Mouse (Mus musculus) right cerebral cortex, postnatal 36 days (tissue): ENCODE data around the gene Scgb1c1.

ENCODE experiments used
- DNase-seq, 2 experiments: peaks; one replicate each; pipeline ENCODE4 v3.0.0; 2022; ENCODE audit warnings: low spot score in 2 of 2, mixed read lengths in 1 of 2

The Scgb1c1 gene

DNA sequence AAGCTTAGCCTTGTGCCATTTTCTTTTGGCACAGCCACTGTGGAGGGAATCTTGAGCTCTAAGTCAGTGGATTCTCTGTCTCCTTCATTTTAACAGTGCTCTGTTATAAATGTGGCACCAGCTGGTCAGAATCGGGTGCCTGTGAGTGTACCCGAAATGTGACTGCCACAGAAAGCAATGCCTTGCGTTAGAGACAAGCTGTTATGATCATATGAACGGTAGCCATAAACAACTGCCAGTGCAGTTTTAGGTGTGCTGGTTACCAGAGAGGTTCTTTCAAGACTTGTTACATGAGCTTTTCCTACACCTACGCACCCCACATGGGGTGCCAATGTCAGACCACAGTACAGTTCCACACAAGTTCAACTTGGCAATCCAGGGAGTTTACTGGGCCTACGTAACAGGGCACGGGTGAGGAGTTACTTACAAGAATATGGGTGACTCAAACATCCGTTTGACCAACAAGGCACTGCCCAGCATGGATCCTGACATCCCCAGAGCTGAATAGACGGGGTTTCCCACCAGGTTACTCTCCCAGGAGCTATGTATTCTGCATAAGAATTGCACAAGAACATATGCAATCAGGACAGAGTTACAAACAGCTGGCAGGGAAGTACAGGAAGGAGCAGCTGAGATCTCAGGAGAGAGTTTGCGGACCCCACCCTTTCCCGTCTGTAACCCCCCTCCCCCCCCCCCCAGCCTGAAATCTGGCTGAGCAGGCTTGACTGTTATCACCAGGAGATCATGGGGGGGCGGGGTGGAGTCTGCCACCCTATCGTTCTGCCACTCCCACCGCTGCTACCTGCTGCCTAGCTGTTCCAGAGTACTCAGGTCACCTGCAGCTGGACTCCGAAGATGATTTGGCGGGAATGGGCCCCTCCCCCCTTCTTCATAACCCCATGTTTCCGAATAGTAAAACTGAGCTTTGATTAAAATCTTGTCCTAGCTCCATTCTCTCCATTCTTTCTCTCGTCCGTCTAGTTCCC lies 4.3 kb upstream of the Scgb1c1 start:
- DNase-seq = no peak

DNA sequence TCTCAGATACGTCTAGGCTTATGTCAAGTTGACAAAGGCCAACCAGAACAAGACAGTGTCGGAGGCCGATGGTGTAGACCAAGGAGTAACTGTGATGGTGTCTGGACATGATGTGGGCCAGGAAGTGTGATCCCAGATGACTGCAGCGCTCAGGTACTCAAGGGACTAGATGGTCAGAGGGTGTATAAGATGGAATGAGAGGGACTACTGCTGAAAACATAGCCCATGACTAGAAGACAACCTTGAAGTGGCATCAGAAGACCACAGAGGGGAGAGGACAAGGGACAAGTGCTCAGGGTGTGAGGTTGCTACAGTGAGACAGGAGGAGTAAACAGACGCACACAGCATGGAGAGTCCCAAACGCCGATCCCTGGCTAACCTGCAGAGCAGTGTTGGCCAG lies 1.5 kb upstream of the Scgb1c1 start:
- DNase-seq = no peak

DNA sequence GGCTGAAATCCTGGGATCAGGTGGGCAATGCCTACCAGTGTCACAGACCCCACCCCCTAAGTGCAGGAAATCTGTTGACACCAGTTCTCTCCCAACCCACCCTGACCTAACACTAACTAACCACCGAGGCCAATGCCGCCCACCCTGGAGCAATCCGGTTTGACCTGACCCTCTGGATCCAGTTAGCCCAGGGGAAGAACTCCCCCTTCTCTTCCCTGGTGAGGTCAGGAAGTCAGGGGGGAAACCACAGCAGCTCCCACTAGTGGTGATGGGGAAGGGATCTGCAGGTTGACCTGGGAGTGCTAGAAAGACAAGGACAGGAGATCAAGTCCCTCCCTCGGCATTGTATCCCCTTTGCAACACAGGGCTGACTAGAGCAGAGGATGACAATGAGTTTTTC lies 336 bp downstream of the Scgb1c1 start:
- DNase-seq = no peak

DNA sequence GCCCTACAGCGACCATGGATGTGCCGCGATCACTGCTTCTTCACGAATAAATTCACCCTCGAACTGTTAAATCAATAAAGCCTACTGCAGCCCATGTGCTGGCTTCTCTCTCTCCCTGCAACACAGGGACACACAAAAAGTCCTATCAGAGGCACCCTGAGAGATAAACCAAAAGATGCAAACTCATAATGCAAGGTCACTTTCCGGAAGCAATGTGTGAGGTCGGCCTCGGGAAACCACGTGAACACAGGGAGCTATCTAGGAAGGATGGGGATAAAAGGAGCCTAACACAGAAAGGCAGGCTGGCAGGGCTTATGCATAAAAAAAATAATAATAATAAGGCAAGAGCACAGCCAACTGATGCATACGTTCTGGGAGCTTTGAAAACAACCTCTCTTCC lies 1.3 kb downstream of the Scgb1c1 start:
- no peak for DNase-seq

DNA sequence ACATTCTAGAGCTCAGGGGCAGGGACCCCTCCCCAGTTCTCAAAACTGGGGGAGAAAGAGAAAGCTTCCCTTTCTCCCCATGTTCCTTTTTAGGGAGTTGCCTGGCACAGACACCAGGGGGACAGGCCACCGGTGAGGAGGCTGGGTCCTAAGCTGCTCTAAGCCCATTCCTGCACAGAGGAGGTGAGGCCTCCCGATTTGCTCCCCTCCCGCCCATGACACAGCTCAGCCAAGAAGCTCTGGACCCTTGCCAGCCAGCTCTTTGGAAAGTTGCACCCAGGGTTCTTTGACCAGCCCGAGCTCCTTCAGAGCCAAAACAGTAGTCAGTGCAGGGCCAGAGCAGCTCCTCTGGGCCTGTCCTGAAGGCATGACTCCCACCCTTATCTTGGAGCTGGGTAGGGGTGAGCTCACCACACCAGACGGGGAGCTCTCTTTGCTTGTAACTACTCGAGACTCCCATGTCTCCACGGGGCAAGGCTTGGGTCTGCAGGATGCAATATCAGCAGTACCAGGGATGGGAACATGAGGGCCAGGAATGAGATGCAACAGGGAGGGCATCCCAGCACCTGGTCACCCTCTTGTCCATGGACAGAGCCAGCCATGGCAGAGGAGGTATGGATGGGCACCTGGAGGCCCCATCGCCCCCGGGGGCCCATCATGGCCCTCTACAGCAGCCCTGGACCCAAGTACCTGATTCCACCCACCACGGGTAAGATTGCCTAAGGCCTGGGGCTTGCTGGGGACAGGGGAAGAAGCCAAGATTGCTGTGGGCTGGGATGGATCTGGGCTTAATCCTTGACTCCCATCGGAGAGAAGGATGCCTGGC lies 2.6 kb downstream of the Scgb1c1 start, which contains the start of gene Odf3:
Gene Odf3, plus strand, starts transcription at position 51 of the 826 bp plus-strand sequence.
- DNase-seq = no peak

DNA sequence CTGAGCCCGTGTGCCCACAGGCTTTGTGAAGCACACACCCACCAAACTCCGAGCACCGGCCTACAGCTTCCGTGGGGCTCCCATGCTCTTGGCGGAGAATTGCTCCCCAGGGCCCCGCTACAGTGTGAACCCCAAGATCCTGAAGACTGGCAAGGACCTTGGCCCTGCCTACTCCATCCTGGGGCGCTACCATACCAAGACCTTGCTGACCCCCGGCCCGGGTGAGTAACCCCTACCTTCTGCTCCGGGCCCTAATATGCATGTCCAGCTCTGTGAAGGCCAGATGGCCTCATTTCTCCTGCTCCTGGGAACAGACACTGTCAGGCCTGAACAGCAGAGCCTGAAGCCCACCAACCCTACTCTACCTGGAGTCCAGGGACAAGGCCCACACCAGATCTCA lies 3.2 kb downstream of the Scgb1c1 start:
- DNase-seq = no peak

DNA sequence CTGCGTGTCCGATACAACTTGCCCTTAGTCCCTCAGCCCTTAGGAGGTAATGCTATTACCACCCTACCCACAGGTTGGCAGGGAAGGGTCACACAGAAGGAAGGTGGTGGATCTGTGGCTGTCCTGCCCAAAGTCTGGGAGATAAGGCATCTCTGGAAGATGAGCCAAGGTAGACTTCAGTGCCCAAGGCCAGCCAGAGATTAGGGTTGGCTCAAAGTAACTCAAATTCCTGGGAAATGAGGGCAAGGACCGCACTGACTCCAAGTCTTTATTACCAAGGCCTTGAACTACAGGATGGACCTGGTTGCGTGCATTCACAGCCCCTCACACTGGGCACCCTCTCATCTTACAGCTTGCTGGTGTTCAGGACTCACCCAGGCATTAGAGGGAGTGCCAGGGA lies 6.6 kb downstream of the Scgb1c1 start:
- DNase-seq = no peak

DNA sequence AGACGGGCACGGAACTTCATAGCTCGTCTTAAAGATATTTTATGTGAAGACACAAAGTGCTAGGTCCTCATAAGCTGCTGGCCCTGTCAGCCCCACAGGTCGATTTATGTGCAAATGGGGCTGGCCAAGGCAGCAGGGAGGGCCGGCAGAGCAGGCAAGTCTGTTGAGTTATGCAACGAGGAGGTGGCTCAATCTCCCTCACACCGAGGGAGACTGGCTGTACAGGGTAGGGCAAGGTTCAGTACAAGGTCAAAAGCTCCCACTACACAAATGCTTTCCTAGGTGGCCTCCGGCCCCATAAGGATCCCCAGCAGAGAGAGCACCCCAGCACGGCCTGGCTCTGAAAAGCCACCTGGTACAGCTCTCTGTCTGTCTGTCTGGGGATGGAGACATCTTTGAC lies 8.0 kb downstream of the Scgb1c1 start:
- no peak for DNase-seq

DNA sequence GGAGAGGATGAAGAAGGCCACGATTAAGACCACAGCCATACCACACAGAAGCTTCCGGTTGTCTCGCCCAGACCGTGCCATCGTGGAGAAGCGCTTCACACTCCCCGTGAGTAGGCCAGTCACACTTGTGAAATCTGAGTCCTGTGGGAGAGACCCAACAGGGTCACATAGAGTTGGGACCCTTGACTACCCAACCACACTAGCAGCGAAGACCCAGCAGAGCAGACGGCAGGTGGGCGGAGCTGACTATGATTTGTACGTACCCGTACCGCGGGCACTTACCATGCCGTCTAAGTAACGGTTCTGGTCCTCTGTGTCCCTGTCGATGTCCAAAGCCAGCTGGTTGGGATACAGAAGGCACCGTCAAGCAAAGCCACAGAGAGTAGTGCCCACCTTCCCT lies 9.1 kb downstream of the Scgb1c1 start:
- DNase-seq = no peak

DNA sequence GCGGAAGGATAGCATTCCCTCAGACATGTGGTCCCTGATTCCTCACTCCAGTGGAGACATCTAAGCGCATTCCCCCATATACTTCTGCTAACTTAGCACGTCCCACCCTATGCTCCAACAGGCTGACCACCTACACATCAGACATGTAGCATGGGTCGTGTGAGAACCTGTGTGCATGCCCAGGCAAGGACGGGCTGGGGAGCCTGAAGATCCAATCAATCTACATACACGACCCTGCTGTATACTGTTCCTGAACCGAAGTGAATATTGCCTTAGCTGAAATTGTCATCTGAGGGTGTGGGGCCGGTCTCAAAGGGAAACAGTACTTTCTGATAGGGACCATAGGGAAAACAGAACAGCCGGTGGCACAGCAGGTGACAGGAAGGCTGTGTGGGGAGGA lies 9.8 kb downstream of the Scgb1c1 start:
- no peak for DNase-seq

DNA sequence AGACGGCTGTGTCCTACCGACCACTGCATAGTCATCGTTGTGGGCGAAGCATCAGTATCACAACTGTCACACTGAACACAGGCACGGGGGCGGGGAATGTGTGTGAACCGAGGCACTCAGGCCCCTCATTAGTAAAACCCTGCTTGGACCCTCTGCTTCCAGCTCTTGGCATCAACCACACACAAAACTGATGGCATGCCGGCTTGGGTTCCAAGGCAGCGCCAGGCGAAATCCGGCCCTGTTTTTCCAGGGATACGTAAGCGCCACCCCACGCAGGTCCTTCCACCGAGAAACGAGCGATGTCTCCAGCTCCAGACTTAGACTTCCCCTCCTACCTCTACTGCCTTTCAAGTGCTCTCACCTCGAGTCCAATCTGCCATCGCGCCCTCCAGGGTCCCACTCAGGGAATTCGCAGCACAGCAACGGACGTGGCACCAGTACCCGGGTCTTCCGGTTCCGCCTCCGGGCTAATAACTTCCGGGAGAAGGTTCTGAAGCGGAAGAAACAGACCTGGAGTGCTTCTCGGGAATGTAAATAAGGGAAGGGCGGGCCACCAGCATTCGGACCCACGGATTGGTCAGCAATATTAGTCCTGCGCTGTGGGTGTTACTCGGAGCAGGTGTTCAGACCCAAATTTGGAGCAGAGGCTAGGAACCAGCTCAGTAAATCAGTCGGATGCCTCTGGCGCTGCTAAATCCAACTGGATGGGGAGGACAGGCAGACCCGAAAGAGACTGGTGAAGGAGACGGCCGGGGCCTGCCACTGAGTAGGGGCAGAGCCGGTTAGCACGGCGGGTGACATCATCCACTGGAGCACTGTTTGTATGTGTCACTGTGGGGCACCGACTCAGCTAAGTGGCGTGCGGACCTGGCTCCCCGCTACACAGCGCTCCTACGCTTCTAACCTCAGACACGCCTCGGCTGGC lies 10.8 kb downstream of the Scgb1c1 start, which contains the start of gene Gm45785:
Gene Gm45785, minus strand, starts transcription at position 472 of the 925 bp plus-strand sequence.
- peak; percentile 78 to 90 for DNase-seq

DNA sequence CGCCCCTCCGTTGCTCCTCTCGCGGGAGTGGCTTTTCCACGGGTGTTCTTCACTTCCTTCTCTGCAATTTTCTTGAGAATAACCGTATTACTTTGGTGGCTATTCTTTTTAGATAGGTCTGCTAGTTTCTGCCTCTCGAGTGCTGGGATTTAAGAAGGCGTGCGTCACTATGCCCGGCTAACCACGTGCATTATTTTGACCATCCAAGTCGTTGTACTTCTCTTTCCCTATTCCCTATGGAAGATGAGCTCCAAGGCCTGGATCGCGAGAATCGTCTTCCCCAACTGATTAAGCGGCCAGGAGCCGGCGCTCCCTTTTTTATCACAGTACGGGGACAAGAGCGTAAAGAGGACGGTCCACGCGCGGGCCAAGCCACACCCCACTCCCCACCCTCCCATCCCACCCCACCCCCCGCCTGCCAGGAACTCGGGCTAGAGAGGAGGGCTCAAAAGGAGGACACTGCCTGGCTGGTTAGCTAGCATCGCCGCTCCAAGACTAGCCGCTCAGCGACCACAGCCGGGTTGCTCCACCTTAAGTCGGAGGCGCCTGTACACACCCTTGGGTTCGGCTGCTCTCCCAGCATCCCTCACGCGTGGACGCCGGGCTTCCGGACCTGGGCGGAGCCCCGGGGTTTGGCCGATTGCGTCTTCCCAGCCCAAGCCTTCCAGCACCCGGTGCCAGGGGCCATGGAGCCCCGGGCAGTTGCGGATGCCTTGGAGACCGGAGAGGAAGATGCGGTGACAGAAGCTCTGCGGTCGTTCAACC lies 11.6 kb downstream of the Scgb1c1 start, which contains the start of gene Ric8a:
Gene Ric8a, plus strand, starts transcription at position 173 of the 765 bp plus-strand sequence.
- peak; percentile 85 to 86 for DNase-seq

DNA sequence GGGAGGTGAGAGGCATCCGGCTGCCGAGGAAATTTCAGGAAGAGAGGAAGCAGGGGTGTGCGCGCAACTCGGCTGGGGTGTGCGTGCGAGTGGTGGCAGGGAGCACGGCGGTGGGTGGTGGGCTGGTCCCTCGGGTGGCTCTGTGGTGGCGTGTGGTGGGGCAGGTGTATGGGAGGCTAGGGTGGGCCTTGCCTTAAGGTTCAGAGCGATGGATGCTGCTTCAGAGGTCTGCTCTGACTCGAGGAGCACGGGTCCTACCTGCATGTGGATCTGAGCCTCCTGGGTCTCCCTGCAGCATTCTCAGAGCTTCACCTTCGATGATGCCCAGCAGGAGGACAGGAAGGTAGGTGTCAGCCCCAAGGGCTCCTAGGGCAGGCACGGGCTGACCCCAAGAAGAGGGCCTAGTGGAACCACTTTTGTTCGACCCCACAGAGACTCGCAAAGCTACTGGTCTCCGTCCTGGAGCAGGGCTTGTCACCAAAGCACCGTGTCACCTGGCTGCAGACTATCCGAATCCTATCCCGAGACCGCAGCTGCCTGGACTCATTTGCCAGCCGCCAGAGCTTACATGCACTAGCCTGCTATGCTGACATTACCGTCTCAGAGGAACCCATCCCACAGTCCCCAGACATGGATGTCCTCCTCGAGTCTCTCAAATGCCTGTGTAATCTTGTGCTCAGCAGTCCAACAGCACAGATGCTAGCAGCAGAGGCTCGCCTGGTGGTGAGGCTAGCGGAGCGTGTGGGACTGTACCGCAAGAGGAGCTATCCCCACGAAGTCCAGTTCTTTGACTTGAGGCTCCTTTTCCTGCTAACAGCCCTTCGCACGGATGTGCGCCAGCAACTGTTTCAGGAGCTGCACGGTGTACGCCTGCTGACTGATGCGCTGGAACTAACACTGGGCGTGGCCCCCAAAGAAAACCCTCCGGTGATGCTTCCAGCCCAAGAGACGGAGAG lies 12.5 kb downstream of the Scgb1c1 start, which contains the start of gene Bet1l:
Gene Bet1l, minus strand, starts transcription at position 28 of the 956 bp plus-strand sequence.
- no peak for DNase-seq

DNA sequence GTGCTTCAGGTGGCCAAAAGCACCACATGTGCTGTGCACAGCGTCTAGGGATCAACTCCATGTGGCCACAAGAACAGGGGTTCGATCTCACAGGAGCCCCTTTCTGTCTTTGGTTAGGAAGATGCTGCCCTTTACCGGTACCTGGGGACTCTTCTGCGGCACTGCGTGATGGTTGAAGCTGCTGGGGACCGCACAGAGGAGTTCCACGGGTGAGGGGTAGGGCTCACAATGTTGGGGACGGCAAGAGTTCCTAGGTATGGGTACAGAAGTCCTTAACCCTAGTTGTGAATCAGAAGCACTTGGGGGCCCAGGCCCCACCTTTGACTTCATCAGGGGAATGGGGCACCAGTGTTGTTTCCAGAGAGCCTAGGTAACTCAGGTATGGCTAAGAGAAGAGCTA lies 13.4 kb downstream of the Scgb1c1 start:
- no peak for DNase-seq

DNA sequence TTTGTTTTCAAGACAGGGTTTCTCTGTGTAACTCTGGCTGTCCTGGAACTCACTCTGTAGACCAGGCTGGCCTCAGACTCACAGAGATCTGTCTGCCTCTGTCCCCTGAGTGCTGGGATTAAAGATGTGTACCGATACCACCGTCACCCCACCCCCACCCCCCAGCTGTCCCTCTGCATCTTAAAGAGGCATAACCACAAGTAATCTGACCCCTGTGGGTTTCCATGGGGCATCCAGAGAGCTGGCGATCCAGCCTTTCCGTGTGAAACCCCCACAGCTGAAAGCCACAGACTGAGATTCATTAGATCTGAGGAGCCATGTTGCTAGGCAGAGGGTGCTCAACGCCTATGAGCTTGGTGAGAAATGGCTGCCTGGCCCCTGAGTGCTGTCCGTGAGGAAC lies 14.7 kb downstream of the Scgb1c1 start:
- DNase-seq = no peak

DNA sequence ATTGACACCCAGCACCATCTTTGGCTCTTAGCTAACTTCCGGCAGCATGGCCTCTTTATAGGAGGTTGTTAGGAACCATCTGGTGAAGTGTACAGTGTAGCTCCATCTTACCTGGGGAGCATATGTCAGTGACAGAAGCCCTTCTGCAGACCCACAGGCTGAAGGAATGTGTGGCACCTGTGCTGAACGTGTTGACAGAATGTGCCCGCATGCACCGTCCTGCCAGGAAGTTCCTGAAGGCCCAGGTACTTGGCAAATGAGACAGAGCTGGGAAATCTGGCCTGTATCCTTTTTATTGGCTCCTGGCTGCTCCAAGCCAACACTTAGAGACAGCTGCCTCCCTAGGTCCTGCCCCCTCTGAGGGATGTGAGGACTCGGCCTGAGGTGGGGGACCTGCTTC lies 15.4 kb downstream of the Scgb1c1 start:
- DNase-seq = no peak

DNA sequence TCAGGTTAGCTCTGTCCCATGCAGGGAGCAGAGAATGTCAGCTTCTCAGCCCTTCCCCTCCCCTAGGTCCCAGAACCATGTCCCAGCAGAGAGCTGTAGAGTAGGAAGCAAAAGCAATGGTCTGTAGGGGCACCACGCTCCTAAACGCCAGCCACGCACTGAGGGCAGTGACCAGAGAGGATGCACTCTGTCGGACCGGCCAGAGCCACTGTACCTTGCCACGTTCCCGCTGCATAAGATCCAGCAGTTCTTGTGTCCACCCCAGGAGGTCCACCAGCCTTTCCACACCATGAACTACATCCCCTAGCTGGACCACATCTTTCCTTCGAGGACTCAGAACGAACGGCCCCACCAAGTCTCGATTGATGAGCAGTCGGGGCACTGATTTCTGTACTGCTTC lies 19.4 kb downstream of the Scgb1c1 start:
- no peak for DNase-seq

DNA sequence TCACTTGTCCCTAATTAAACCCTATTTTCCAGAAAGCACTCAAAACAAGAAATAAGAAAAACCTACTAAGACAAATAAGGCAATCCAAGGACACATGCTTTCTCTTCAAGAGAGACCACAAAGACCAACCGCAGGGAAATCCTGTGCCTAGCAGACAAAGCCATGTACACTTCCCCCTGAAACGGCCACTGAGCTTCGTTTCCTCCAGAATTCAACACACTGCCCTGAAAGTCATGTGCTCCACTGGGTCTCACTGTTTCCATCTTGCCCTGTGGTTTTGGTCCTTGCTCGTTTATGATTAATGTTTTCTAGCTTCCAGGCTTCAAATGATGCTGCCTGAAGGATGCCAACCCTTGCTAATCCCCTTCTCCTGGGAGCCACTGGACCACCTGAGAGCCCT lies 28.9 kb downstream of the Scgb1c1 start:
- DNase-seq = no peak

DNA sequence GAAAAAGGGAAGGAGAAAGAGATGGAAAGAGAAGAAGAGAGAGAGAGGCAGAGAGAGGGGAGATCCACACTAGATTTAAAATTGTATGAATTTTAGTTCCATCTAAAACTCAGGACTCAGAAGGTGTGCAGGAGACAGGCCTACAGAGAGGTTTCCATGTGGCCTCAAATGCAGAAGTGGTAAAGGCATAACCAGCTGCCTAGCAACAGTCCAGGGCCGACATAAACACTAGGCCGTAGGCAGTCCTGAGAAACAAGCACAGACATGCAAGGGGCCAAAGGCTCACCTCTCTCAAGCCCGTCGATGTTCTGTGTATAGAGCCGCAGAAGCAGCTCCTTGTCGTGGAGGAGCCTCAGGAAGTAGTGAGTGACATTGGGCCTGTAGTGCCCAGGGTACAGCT lies 32.0 kb downstream of the Scgb1c1 start:
- no peak for DNase-seq
